Mouse (Mus musculus) embryonic facial prominence, embryonic 13.5 days (tissue): ENCODE results near the gene Phrf1. TPM values are rescaled to one million over a fixed set of nuclear protein-coding genes. Genes with fewer than 3 reads are reported as not detected.

ENCODE experiments used
- ATAC-seq: fragments of 200-750 bp; cut with Nextera tagmentation; 2 replicates; pipeline ENCODE4 v1.8.0; 2017; ENCODE audit warnings: low read depth; ENCODE audit not compliant: insufficient number of reproducible peaks, insufficient read depth, low FRiP score, low TSS enrichment
- H3K27ac ChIP-seq: fragments of 300-500 bp; sonication (generic); 2 replicates; pipeline ENCODE4 v1.5.1; 2015; ENCODE audit warnings: moderate library complexity, mild to moderate bottlenecking, inconsistent platforms
- H3K27me3 ChIP-seq: fragments of 300-500 bp; sonication (generic); 2 replicates; pipeline ENCODE4 v1.6.1; 2015; ENCODE audit warnings: mild to moderate bottlenecking, inconsistent platforms
- H3K36me3 ChIP-seq: fragments of 300-500 bp; sonication (generic); 2 replicates; pipeline ENCODE4 v1.6.1; 2015; ENCODE audit warnings: mild to moderate bottlenecking, inconsistent platforms
- H3K4me1 ChIP-seq: fragments of 300-500 bp; sonication (generic); 2 replicates; pipeline ENCODE4 v1.6.1; 2015; ENCODE audit warnings: inconsistent platforms
- H3K4me2 ChIP-seq: fragments of 300-500 bp; sonication (generic); 2 replicates; pipeline ENCODE4 v1.6.1; 2015; ENCODE audit warnings: moderate library complexity, mild to moderate bottlenecking, inconsistent platforms
- H3K4me3 ChIP-seq: fragments of 300-500 bp; sonication (generic); 2 replicates; pipeline ENCODE4 v1.5.1; 2015; ENCODE audit warnings: mild to moderate bottlenecking, inconsistent platforms
- H3K9ac ChIP-seq: fragments of 300-500 bp; sonication (generic); 2 replicates; pipeline ENCODE4 v1.6.1; 2015; ENCODE audit warnings: mild to moderate bottlenecking, inconsistent platforms
- H3K9me3 ChIP-seq: fragments of 300-500 bp; sonication (generic); 2 replicates; pipeline ENCODE4 v1.6.1; 2016; ENCODE audit warnings: inconsistent platforms
- WGBS: fragments of 180-500 bp; shearing (Covaris S2); methylation state at CpG from one replicate; pipeline ENCODE4 v1.1.7; 2015; ENCODE audit warnings: mixed read lengths; 5-methylcytosine and 5-hydroxymethylcytosine counted together
- polyA plus RNA-seq: library from polyadenylated mRNA; unstranded; fragments of >200 nt; fragmentation: Nextera tagmentation; extraction: Ambion mirVana; gene quantifications from 2 replicates; pipeline ENCODE4 v1.2.1, GENCODE M21; 2015

Gene Phrf1
- polyA plus RNA-seq, 1 experiment from 2014 or later = 82.0 TPM

- ATAC-seq = no peak
- peak overlapping the region; percentile 98 for H3K4me2 ChIP-seq
- peak overlapping the region; percentile 60; the same call in 1 of the 2 replicates for H3K27ac ChIP-seq
- 93% methylated on average over 2 of the region's 2 CpGs for WGBS
- H3K36me3 ChIP-seq = peaks cover 17% of the 10 kb centered on the region
- H3K4me3 ChIP-seq = 0 out of 2 replicates have a peak overlapping the region, but pooled peaks have one; percentile 91
- H3K4me1 ChIP-seq = peaks cover 27% of the 10 kb centered on the region
- H3K27me3 ChIP-seq = no peaks in the 10 kb centered on the region
- no peaks in the 10 kb centered on the region for H3K9me3 ChIP-seq
- no peak overlapping the region for H3K9ac ChIP-seq
Observed at GRCm38 (mm10) chr7:141195754-141196153, 32.8 kb upstream of the Phrf1 start.

- H3K4me3 ChIP-seq = no peak overlapping the region
- peaks cover 24% of the 10 kb centered on the region for H3K4me1 ChIP-seq
- no peak for ATAC-seq
- no peak overlapping the region for H3K4me2 ChIP-seq
- H3K27ac ChIP-seq = no peak overlapping the region
- no peaks in the 10 kb centered on the region for H3K9me3 ChIP-seq
- H3K27me3 ChIP-seq = no peaks in the 10 kb centered on the region
- 88% methylated on average over 8 of the region's 8 CpGs for WGBS
- peaks cover 7% of the 10 kb centered on the region for H3K36me3 ChIP-seq
- H3K9ac ChIP-seq = no peak overlapping the region
Observed at GRCm38 (mm10) chr7:141196619-141197282, 31.8 kb upstream of the Phrf1 start.

GRCm38 (mm10) chr7:141198121-141198520 lies 30.5 kb upstream of the Phrf1 start:
- no peaks in the 10 kb centered on the region for H3K36me3 ChIP-seq
- no peak overlapping the region for H3K4me3 ChIP-seq
- peaks cover 11% of the 10 kb centered on the region for H3K4me1 ChIP-seq
- H3K4me2 ChIP-seq = no peak overlapping the region
- no peak for ATAC-seq
- no peaks in the 10 kb centered on the region for H3K27me3 ChIP-seq
- WGBS = 93% methylated on average over 4 of the region's 4 CpGs
- no peak overlapping the region for H3K27ac ChIP-seq
- no peaks in the 10 kb centered on the region for H3K9me3 ChIP-seq
- H3K9ac ChIP-seq = no peak overlapping the region

GRCm38 (mm10) chr7:141204546-141204945 lies 24.0 kb upstream of the Phrf1 start:
- no peak overlapping the region for H3K4me2 ChIP-seq
- no peak for ATAC-seq
- no peaks in the 10 kb centered on the region for H3K9me3 ChIP-seq
- no peak overlapping the region for H3K4me3 ChIP-seq
- H3K27ac ChIP-seq = no peak overlapping the region
- no peaks in the 10 kb centered on the region for H3K36me3 ChIP-seq
- H3K27me3 ChIP-seq = no peaks in the 10 kb centered on the region
- WGBS = 78% methylated on average over 3 of the region's 3 CpGs
- no peaks in the 10 kb centered on the region for H3K4me1 ChIP-seq
- H3K9ac ChIP-seq = no peak overlapping the region

DNA sequence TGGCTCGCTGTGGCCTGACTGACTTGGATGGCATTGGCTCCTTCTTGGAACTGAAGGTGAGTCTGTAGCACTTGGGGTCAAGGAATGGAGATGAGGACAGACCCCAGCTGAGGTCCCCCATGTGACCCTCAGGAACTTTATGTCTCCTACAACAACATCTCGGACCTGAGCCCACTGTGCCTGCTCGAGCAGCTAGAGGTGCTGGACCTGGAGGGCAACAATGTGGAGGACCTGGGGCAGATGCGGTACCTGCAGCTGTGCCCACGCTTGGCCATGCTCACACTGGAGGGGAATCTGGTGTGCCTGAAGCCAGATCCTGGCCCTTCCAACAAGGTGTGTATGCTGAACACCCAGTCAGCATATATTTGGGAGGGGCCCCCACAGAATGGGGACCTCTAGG lies 23.1 kb upstream of the Phrf1 start:
- no peaks in the 10 kb centered on the region for H3K27me3 ChIP-seq
- ATAC-seq = no peak
- H3K4me1 ChIP-seq = no peaks in the 10 kb centered on the region
- H3K27ac ChIP-seq = no peak overlapping the region
- no peak overlapping the region for H3K4me3 ChIP-seq
- H3K4me2 ChIP-seq = no peak overlapping the region
- no peak overlapping the region for H3K9ac ChIP-seq
- H3K36me3 ChIP-seq = no peaks in the 10 kb centered on the region
- H3K9me3 ChIP-seq = no peaks in the 10 kb centered on the region
- WGBS = 90% methylated on average over 5 of the region's 5 CpGs

DNA sequence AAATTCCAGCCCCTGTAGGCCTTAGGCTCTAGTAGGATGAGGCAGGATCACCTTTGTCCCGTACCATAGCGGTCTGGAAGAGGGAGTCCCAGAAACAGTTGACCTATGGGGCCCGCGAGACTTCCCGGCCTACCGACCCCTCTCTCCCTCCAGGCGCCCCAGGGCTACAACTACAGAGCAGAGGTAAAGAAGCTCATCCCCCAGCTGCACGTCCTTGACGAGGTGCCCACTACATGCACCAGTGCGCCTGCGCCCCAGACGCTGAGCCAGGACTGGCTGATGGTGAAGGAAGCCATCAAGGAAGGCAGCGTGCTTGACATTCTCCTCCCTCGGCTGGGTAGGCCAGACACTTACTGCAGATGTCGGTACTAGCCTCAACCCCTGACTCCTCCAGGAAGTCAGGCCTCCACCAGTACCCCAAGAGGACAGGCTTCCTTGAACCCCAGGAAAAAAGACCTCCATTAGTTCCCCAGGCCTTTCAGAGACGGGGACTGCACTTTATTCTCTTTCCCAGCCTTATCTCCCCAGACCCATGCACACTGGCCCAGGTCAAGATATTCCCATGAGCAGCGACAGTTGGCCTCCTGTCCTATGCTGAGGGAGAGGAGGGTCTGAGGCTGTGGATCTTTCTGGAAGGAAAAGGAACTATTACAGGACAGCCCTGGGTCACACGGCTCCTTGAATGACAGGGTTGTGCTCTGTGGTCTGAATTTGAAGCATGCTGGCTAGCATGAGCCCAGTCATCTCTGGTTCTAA lies 22.2 kb upstream of the Phrf1 start:
- Histone ChIP-seq H3K4me3 (no peak overlapping the region), H3K27ac (no peak overlapping the region), H3K4me2 (no peak overlapping the region), H3K4me1 (no peaks in the 10 kb centered on the region), H3K9ac (no peak overlapping the region), H3K9me3 (no peaks in the 10 kb centered on the region), H3K27me3 (no peaks in the 10 kb centered on the region), H3K36me3 (no peaks in the 10 kb centered on the region)
- 89% methylated on average over 18 of the region's 18 CpGs for WGBS
- no peak for ATAC-seq

- H3K4me1 ChIP-seq = no peaks in the 10 kb centered on the region
- H3K36me3 ChIP-seq = no peaks in the 10 kb centered on the region
- no peaks in the 10 kb centered on the region for H3K9me3 ChIP-seq
- whole genome bisulfite sequencing = 71% methylated on average over 3 of the region's 3 CpGs
- no peaks in the 10 kb centered on the region for H3K27me3 ChIP-seq
- no peak overlapping the region for H3K4me2 ChIP-seq
- no peak overlapping the region for H3K9ac ChIP-seq
- no peak for ATAC-seq
- H3K4me3 ChIP-seq = no peak overlapping the region
- no peak overlapping the region for H3K27ac ChIP-seq
Observed at GRCm38 (mm10) chr7:141209526-141209925, 19.1 kb upstream of the Phrf1 start.

DNA sequence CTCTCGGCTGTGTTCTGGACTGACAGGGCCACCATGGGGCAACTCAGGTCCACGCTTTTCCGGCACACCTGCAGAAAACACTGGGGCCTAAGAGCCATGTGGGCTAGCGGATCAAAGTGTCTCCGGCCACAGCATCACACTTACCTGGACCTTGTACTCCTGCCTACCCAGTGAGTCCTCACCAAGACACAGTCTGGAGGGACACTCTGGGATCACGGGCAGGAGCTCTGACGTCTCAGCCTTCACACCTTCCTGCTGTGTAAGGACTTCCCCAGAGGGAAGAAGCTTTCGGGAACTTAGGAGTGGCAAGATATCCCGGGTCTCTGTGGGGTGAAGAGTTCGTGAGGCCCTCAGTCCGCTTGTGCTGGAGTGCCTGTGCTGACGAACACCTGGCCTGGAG lies 18.4 kb upstream of the Phrf1 start:
- Histone ChIP-seq H3K36me3 (no peaks in the 10 kb centered on the region), H3K9ac (no peak overlapping the region), H3K27me3 (no peaks in the 10 kb centered on the region), H3K4me1 (peaks cover 5% of the 10 kb centered on the region), H3K27ac (no peak overlapping the region), H3K9me3 (no peaks in the 10 kb centered on the region), H3K4me3 (no peak overlapping the region), H3K4me2 (no peak overlapping the region)
- ATAC-seq = no peak
- WGBS = 80% methylated on average over 12 of the region's 12 CpGs

- Histone ChIP-seq H3K27ac (no peak overlapping the region), H3K4me2 (no peak overlapping the region), H3K9ac (0 out of 2 replicates have a peak overlapping the region, but pooled peaks have one; percentile 27), H3K36me3 (no peaks in the 10 kb centered on the region), H3K4me3 (no peak overlapping the region), H3K27me3 (no peaks in the 10 kb centered on the region), H3K9me3 (no peaks in the 10 kb centered on the region), H3K4me1 (peaks cover 6% of the 10 kb centered on the region)
- ATAC-seq = no peak
- 83% methylated on average over 14 of the region's 14 CpGs for WGBS
Observed at GRCm38 (mm10) chr7:141210606-141211131, 17.9 kb upstream of the Phrf1 start.

GRCm38 (mm10) chr7:141213133-141213532 lies 15.5 kb upstream of the Phrf1 start:
- H3K27ac ChIP-seq = peak overlapping the region; percentile 41; the same call in 1 of the 2 replicates
- H3K9me3 ChIP-seq = no peaks in the 10 kb centered on the region
- peaks cover 25% of the 10 kb centered on the region for H3K4me1 ChIP-seq
- ATAC-seq = no peak
- WGBS = 68% methylated on average over 3 of the region's 3 CpGs
- H3K9ac ChIP-seq = no peak overlapping the region
- peaks cover 11% of the 10 kb centered on the region for H3K36me3 ChIP-seq
- no peak overlapping the region for H3K4me3 ChIP-seq
- H3K4me2 ChIP-seq = no peak overlapping the region
- no peaks in the 10 kb centered on the region for H3K27me3 ChIP-seq

- no peak for ATAC-seq
- WGBS = 92% methylated on average over 11 of the region's 11 CpGs
Observed at GRCm38 (mm10) chr7:141213605-141214235, 14.9 kb upstream of the Phrf1 start, which contains the start of gene Lmntd2. Lmntd2 (minus strand) TSS chr7:141214080.

More at GRCm38 (mm10) chr7:141213605-141214235, 14.9 kb upstream of the Phrf1 start, which contains the start of gene Lmntd2:
- Histone ChIP-seq H3K9me3 (no peaks in the 10 kb centered on the region), H3K27me3 (no peaks in the 10 kb centered on the region), H3K36me3 (peaks cover 13% of the 10 kb centered on the region), H3K4me3 (peak within 1 kb of the TSS; percentile 70), H3K27ac (peak within 1 kb of the TSS; percentile 90), H3K4me1 (peaks cover 25% of the 10 kb centered on the region), H3K9ac (peak within 1 kb of the TSS; percentile 78), H3K4me2 (peak within 1 kb of the TSS; percentile 88)
